Mouse (Mus musculus) lung, adult 2 months (tissue): ENCODE data around the gene Patl2.

Experiments used
- CTCF ChIP-seq: fragments of 200-500 bp; IDR thresholded peaks from 2 replicates; pipeline ENCODE4 v1.5.1; 2011; ENCODE audit warnings: mild to moderate bottlenecking, low read length, control low read depth; ENCODE audit not compliant: insufficient read depth
- POLR2A ChIP-seq: fragments of 200-500 bp; IDR thresholded peaks from 2 replicates; pipeline ENCODE4 v1.6.1; 2011; ENCODE audit warnings: low read depth, mild to moderate bottlenecking, control low read depth, low read length, borderline replicate concordance; ENCODE audit errors: extremely low read depth

GRCm38 (mm10) chr2:122156051-122156700, 29.8 kb downstream of the Patl2 start:
- TF ChIP-seq POLR2A (no peak), CTCF (no peak)
